Mouse (Mus musculus) MEL (cell line): ENCODE data around the gene Best3. TPM values are rescaled to one million over a fixed set of nuclear protein-coding genes. Genes with fewer than 3 reads are reported as not detected.

Source experiments
- DNase-seq: peaks from one replicate; pipeline ENCODE4 v3.0.0; 2011; ENCODE audit warnings: low read depth, low spot score
- H3K27ac ChIP-seq: 2 replicates; pipeline ENCODE4 v1.5.1; 2012; ENCODE audit warnings: low read depth, mild to moderate bottlenecking, control low read depth, low read length, moderate library complexity; ENCODE audit not compliant: control insufficient read depth
- H3K27me3 ChIP-seq, 2 experiments: fragments of 150-350 bp in 1 of 2; sonication (generic) in 1 of 2; 2 replicates each; pipeline ENCODE4 v1.6.1; 2012; ENCODE audit warnings: low read length in 2 of 2, mild to moderate bottlenecking in 2 of 2, improper control_type of control experiment in 1 of 2, moderate library complexity in 1 of 2; ENCODE audit not compliant: insufficient read depth in 2 of 2, control insufficient read depth in 1 of 2
- H3K36me3 ChIP-seq, 2 experiments: 2 replicates each; pipeline ENCODE4 v1.6.1; 2012 to 2014; ENCODE audit warnings: low read length in 2 of 2, improper control_type of control experiment in 1 of 2, inconsistent platforms in 1 of 2, mild to moderate bottlenecking in 1 of 2; ENCODE audit not compliant: insufficient read depth in 2 of 2, control insufficient read depth in 1 of 2
- H3K4me1 ChIP-seq, 2 experiments: fragments of 150-350 bp in 1 of 2; sonication (generic) in 1 of 2; 2 replicates each; pipeline ENCODE4 v1.6.1; 2012; ENCODE audit warnings: low read length in 2 of 2, improper control_type of control experiment in 1 of 2, mild to moderate bottlenecking in 1 of 2; ENCODE audit not compliant: insufficient read depth in 2 of 2, control insufficient read depth in 1 of 2
- H3K4me3 ChIP-seq, 2 experiments: fragments of 150-350 bp in 1 of 2; sonication (generic) in 1 of 2; 2 replicates each; pipeline ENCODE4 v1.5.1; 2012; ENCODE audit warnings: low read depth in 2 of 2, low read length in 2 of 2, mild to moderate bottlenecking in 2 of 2, moderate library complexity in 2 of 2, control low read depth in 1 of 2, improper control_type of control experiment in 1 of 2; ENCODE audit not compliant: control insufficient read depth in 1 of 2, insufficient read depth in 1 of 2
- H3K79me2 ChIP-seq: 2 replicates; pipeline ENCODE4 v1.6.1; 2012; ENCODE audit warnings: mild to moderate bottlenecking, low read length, moderate library complexity; ENCODE audit not compliant: control insufficient read depth, poor library complexity, insufficient read depth
- H3K9ac ChIP-seq: 2 replicates; pipeline ENCODE4 v1.6.1; 2012; ENCODE audit warnings: low read depth, mild to moderate bottlenecking, control low read depth, low read length, moderate library complexity; ENCODE audit not compliant: control insufficient read depth, poor library complexity, severe bottlenecking
- H3K9me3 ChIP-seq: fragments of 150-350 bp; sonication (generic); replicated peaks from 2 replicates; pipeline ENCODE4 v1.6.1; 2012; ENCODE audit warnings: mild to moderate bottlenecking, low read length, improper control_type of control experiment, moderate library complexity; ENCODE audit not compliant: insufficient read depth
- CHD1 ChIP-seq: IDR thresholded peaks from 2 replicates; pipeline ENCODE4 v1.6.1; 2012; ENCODE audit warnings: low read depth, mild to moderate bottlenecking, inconsistent platforms, low read length, improper control_type of control experiment
- CTCF ChIP-seq, 3 experiments: IDR thresholded peaks in 2 of 3; conservative IDR thresholded peaks in 1 of 3; 2 replicates each; pipeline ENCODE4 v1.5.1; 2011 to 2012; ENCODE audit warnings: low read length in 3 of 3, low read depth in 2 of 3, mild to moderate bottlenecking in 2 of 3, improper control_type of control experiment in 1 of 3, inconsistent platforms in 1 of 3, mixed read lengths in 1 of 3, moderate library complexity in 1 of 3; ENCODE audit not compliant: control insufficient read depth in 1 of 3, insufficient read depth in 1 of 3, poor library complexity in 1 of 3, severe bottlenecking in 1 of 3
- E2F4 ChIP-seq: IDR thresholded peaks from 2 replicates; pipeline ENCODE4 v1.6.1; 2011; ENCODE audit warnings: low read depth, low read length, improper control_type of control experiment, borderline replicate concordance
- EP300 ChIP-seq, 2 experiments: IDR thresholded peaks; 2 replicates each; pipeline ENCODE4 v1.6.1; 2011; ENCODE audit warnings: improper control_type of control experiment in 2 of 2, low read length in 2 of 2, low read depth in 1 of 2, mild to moderate bottlenecking in 1 of 2
- GABPA ChIP-seq: IDR thresholded peaks from 2 replicates; pipeline ENCODE4 v1.6.1; 2012; ENCODE audit warnings: low read depth, mild to moderate bottlenecking, inconsistent platforms, low read length, improper control_type of control experiment, moderate library complexity
- GATA1 ChIP-seq: IDR thresholded peaks from 2 replicates; pipeline ENCODE4 v1.6.1; 2011; ENCODE audit warnings: low read depth, low read length, improper control_type of control experiment
- JUND ChIP-seq: IDR thresholded peaks from 2 replicates; pipeline ENCODE4 v1.6.1; 2011; ENCODE audit warnings: low read depth, mild to moderate bottlenecking, improper control_type of control experiment, low read length
- KAT2A ChIP-seq: conservative IDR thresholded peaks from 2 replicates; pipeline ENCODE4 v1.6.1; 2012; ENCODE audit warnings: low read depth, low read length, improper control_type of control experiment, inconsistent platforms
- MAFK ChIP-seq: IDR thresholded peaks from 2 replicates; pipeline ENCODE4 v1.6.1; 2011; ENCODE audit warnings: low read depth, mild to moderate bottlenecking, low read length, improper control_type of control experiment, borderline replicate concordance
- MAX ChIP-seq: IDR thresholded peaks from 2 replicates; pipeline ENCODE4 v1.6.1; 2011; ENCODE audit warnings: low read length, improper control_type of control experiment
- MAZ ChIP-seq: IDR thresholded peaks from 2 replicates; pipeline ENCODE4 v1.6.1; 2012; ENCODE audit warnings: low read depth, mild to moderate bottlenecking, inconsistent platforms, low read length, improper control_type of control experiment
- MEF2A ChIP-seq: IDR thresholded peaks from 2 replicates; pipeline ENCODE4 v1.6.1; 2014; ENCODE audit warnings: low read depth, mild to moderate bottlenecking, inconsistent platforms, low read length, improper control_type of control experiment; ENCODE audit not compliant: poor library complexity, insufficient replicate concordance, severe bottlenecking; ENCODE audit errors: extremely low read depth
- MYB ChIP-seq: IDR thresholded peaks from 2 replicates; pipeline ENCODE4 v1.6.1; 2011; ENCODE audit warnings: mild to moderate bottlenecking, low read depth, low read length, improper control_type of control experiment
- NELFE ChIP-seq: IDR thresholded peaks from 2 replicates; pipeline ENCODE4 v1.6.1; 2011; ENCODE audit warnings: low read depth, low read length, improper control_type of control experiment
- NRF1 ChIP-seq: IDR thresholded peaks from 2 replicates; pipeline ENCODE4 v1.6.1; 2014; ENCODE audit warnings: low read depth, mild to moderate bottlenecking, inconsistent platforms, low read length, improper control_type of control experiment, moderate library complexity; ENCODE audit not compliant: poor library complexity, insufficient read depth, severe bottlenecking
- RAD21 ChIP-seq: IDR thresholded peaks from 2 replicates; pipeline ENCODE4 v1.6.1; 2011; ENCODE audit warnings: mild to moderate bottlenecking, low read depth, low read length, improper control_type of control experiment
- RCOR1 ChIP-seq: IDR thresholded peaks from 2 replicates; pipeline ENCODE4 v1.6.1; 2012; ENCODE audit warnings: low read depth, mild to moderate bottlenecking, inconsistent platforms, low read length, improper control_type of control experiment
- SMC3 ChIP-seq: IDR thresholded peaks from 2 replicates; pipeline ENCODE4 v1.6.1; 2011; ENCODE audit warnings: low read depth, low read length, improper control_type of control experiment
- TCF12 ChIP-seq: IDR thresholded peaks from 2 replicates; pipeline ENCODE4 v1.6.1; 2014; ENCODE audit warnings: low read depth, mild to moderate bottlenecking, inconsistent platforms, low read length, improper control_type of control experiment, moderate library complexity
- UBTF ChIP-seq: IDR thresholded peaks from 2 replicates; pipeline ENCODE4 v1.6.1; 2012; ENCODE audit warnings: low read depth, mild to moderate bottlenecking, inconsistent platforms, low read length, improper control_type of control experiment, moderate library complexity, borderline replicate concordance; ENCODE audit not compliant: insufficient read depth
- USF1 ChIP-seq: IDR thresholded peaks from 2 replicates; pipeline ENCODE4 v1.6.1; 2014; ENCODE audit warnings: low read depth, mild to moderate bottlenecking, inconsistent platforms, low read length, improper control_type of control experiment, moderate library complexity
- USF2 ChIP-seq, 2 experiments: IDR thresholded peaks; 2 replicates each; pipeline ENCODE4 v1.6.1; 2011 to 2012; ENCODE audit warnings: improper control_type of control experiment in 2 of 2, low read length in 2 of 2, borderline replicate concordance in 1 of 2, inconsistent platforms in 1 of 2, low read depth in 1 of 2, mild to moderate bottlenecking in 1 of 2; ENCODE audit not compliant: insufficient read depth in 1 of 2
- ZKSCAN1 ChIP-seq: IDR thresholded peaks from 2 replicates; pipeline ENCODE4 v1.6.1; 2012; ENCODE audit warnings: low read depth, mild to moderate bottlenecking, inconsistent platforms, low read length, improper control_type of control experiment, moderate library complexity
- ZMIZ1 ChIP-seq: IDR thresholded peaks from 2 replicates; pipeline ENCODE4 v1.6.1; 2012; ENCODE audit warnings: low read depth, mild to moderate bottlenecking, inconsistent platforms, low read length, improper control_type of control experiment, moderate library complexity
- polyA plus RNA-seq, 2 experiments: library from polyadenylated mRNA; stranded (reverse) in 1 of 2; unstranded in 1 of 2; fragments of >175 nt in 1 of 2; fragments of >200 nt in 1 of 2; gene quantifications; 2 replicates each; pipeline versions ENCODE4 v1.2.1 to v1.2.4; 2012; ENCODE audit warnings: low replicate concordance in 2 of 2, low read depth in 1 of 2; ENCODE audit not compliant: insufficient read length in 2 of 2, insufficient read depth in 1 of 2, missing spikeins in 1 of 2
- total RNA-seq: library from RNA; depleted of rRNA; stranded (reverse); fragments of 300-350 nt; gene quantifications from 2 replicates; pipeline ENCODE4 v1.2.3, GENCODE M21; 2012

The Best3 gene
- total and polyA plus RNA-seq, 3 experiments: not detected

- no peaks in the 10 kb centered on the region for H3K9me3 ChIP-seq
- H3K36me3 ChIP-seq: no peaks in the 10 kb centered on the region
- no peak overlapping the region for H3K27ac ChIP-seq
- no peaks in the 10 kb centered on the region for H3K79me2 ChIP-seq
- no peaks in the 10 kb centered on the region for H3K4me1 ChIP-seq
- no peak for TF ChIP-seq MAZ
- TF ChIP-seq UBTF: no peak
- TF ChIP-seq USF2 (IDR thresholded peaks at IDR 0.05; ENCODE audit: borderline replicate concordance in 1 of 2, insufficient read depth in 1 of 2, low read depth in 1 of 2, low read length in 2 of 2): no peak
- TF ChIP-seq KAT2A: no peak
- TF ChIP-seq CHD1: no peak
- no peak for TF ChIP-seq GABPA
- no peak for TF ChIP-seq RCOR1
- TF ChIP-seq TCF12: no peak
- TF ChIP-seq RAD21: no peak
- no peak for TF ChIP-seq E2F4
- TF ChIP-seq CTCF (IDR thresholded peaks at IDR 0.05 in 2 of 3, conservative IDR thresholded peaks at IDR 0.05 in 1 of 3; ENCODE audit: control insufficient read depth in 1 of 3, insufficient read depth in 1 of 3, low read depth in 2 of 3, low read length in 3 of 3, poor library complexity in 1 of 3, severe bottlenecking in 1 of 3): no peak
- TF ChIP-seq, all 39 proteins: peak for 0
- DNase-seq: no peak
- Histone ChIP-seq H3K9ac (no peak overlapping the region), H3K4me3 (no peak overlapping the region), H3K27me3 (no peaks in the 10 kb centered on the region)
Observed at GRCm38 (mm10) chr10:116956483-116957158, 29.5 kb upstream of the Best3 start.

DNA sequence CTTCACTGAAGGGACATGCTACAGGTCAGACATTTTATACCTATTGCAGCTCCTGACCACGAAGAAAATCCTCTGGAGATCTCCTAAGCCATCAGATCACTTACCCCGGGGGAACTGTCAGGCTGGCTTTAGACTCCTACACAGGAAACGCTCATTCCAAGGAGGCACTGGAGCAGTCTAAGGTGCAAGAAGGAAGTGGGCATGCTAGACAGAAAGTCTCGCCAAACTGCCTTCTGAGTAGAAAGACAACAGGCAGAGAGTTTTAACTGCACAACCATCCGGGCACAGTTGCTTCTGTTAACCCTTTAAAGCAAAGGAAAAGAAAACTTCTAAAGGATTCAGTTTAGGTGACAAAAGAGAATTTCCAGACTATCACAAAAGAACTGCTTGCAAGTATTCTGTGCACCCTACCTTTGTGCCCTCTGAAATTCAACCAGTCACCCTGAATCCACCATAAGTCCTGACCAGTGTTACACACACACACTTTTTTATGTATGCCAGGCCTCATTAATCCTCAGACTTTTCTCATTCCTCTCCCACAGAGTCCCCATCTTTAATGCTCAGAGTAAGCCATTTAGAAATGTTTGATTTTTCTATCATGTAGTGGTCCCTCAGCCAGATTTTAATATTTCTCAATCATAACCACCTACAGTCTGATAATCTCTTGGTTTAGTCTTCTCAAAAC lies 28.1 kb upstream of the Best3 start:
- no peak overlapping the region for H3K4me3 ChIP-seq
- no peak for TF ChIP-seq SMC3
- no peak for TF ChIP-seq GATA1
- TF ChIP-seq GABPA: no peak
- TF ChIP-seq EP300 (IDR thresholded peaks at IDR 0.05; ENCODE audit: low read depth in 1 of 2, low read length in 2 of 2): no peak
- no peak for TF ChIP-seq NRF1
- TF ChIP-seq MEF2A: no peak
- TF ChIP-seq ZKSCAN1: no peak
- no peak for TF ChIP-seq USF2 (IDR thresholded peaks at IDR 0.05; ENCODE audit: borderline replicate concordance in 1 of 2, insufficient read depth in 1 of 2, low read depth in 1 of 2, low read length in 2 of 2)
- TF ChIP-seq RAD21: no peak
- no peak for TF ChIP-seq MAFK
- no peak for TF ChIP-seq NELFE
- TF ChIP-seq USF1: no peak
- TF ChIP-seq MYB: no peak
- no peak for TF ChIP-seq JUND
- no peak for TF ChIP-seq ZMIZ1
- no peak for TF ChIP-seq MAX
- TF ChIP-seq MAZ: no peak
- no peak for TF ChIP-seq KAT2A
- H3K36me3 ChIP-seq: no peaks in the 10 kb centered on the region
- no peaks in the 10 kb centered on the region for H3K27me3 ChIP-seq
- H3K9ac ChIP-seq: no peak overlapping the region
- H3K27ac ChIP-seq: no peak overlapping the region
- no peaks in the 10 kb centered on the region for H3K4me1 ChIP-seq
- DNase-seq: no peak
- H3K79me2 ChIP-seq: no peaks in the 10 kb centered on the region
- H3K9me3 ChIP-seq: no peaks in the 10 kb centered on the region
